Mouse (Mus musculus): Measurements from ENCODE around the gene Urgcp.
A peak's percentile ranks its signal among the peaks of the same experiment; 100 is the strongest.

The Urgcp gene

DNA sequence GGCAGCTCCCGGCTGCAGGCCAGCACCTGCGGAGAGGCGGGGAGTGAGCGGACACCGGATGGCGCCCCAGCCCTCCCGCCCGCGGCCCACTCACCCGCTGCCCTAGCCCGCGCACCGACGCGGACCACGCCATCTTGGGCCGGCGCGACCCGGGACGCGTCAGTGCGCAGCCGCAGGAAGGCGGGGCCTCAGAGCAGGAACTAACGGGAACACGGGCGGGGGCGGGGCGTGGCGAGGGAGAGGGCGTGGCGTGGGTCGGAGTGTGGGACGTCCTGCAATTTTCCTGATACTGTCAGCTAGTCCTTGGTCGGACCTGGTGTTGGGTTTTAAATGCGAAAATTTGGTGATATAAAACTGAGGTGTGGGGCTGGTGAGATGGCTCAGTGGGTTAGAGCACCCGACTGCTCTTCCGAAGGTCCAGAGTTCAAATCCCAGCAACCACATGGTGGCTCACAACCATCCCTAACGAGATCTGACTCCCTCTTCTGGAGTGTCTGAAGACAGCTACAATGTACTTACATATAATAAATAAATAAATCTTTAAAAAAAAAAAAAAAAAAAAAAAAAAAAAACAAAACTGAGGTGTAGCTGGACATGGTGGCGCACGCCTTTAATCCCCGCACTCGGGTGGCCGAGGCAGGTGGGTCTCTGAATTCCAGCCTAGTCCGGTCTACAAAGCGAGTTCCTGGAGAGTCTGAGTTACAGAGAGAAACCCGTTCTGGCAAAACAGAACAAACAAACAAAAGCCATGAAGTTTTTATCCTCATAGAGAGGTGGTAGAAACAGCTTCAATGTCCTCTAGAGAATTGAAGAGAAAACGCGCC is 54.4 kb downstream of the Urgcp start:
- DNase-seq: peak; percentile 93

DNA sequence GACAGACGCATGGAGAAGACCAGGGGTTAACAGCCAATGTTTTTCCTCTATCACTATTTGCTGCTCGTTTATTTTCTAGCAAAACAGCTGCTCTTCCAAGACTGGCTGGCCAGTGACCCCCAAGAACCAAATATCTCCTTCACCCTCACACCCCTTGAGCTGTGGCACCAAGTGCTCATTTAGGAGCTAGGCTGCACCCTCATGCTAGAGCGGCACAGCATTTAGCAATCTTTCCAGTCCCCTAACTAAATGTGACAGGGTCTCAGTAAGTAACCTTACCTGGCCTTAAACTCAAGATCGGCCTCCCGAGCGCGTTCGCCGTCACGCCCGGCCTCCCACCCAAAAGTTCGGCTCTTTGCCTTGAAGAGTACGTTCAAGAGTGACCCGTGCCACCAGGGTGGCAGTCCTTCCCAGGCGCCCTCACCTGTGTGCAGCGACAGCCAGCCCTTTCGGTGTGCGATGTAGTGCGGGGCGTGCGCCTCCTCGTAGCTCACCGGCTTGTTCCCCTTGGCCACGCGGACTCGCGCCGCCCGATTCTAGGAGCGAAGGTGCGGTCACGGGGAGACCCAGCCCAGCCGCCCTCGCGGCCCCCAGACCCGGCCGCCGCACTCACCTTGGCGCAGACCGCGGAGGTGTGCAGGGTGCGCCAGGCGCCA is 55.2 kb downstream of the Urgcp start:
- DNase-seq: no peak

DNA sequence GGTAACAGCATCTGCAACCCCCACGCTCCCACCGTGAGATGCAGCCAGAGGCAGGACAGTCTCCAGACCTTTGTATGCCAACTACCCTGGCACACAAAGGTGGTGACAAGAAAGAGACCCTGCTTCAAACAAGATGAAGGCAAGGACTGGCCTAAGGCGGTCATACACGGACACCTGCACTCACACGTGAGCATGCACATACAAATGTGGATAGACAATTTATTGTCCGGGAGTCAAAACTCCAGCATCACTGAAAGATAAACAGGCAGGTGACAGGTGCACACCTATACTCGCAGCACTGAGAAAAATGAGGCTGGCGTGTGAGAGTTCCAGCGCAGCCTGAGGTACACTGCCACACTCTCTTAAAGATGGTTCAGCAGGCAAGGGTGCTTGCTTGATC is 56.2 kb downstream of the Urgcp start:
- no peak for DNase-seq

DNA sequence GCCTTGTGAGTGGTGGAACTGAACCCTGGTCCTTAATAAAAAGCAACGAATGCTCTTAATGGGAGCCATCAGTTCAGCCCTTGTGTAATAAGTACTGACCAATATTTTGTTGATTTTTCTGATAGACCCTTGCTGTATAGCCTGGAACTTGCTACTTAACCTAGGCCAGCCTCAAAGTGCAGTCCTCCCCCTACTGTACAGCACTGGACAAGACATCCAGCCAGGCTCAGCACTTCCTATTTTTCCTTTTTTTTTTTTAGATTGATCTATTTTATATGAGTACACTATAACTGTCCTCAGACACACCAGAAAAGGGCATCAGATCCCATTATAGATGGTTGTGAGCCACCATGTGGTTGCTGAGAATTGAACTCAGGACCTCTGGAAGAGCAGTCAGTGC is 58.8 kb downstream of the Urgcp start:
- no peak for DNase-seq

DNA sequence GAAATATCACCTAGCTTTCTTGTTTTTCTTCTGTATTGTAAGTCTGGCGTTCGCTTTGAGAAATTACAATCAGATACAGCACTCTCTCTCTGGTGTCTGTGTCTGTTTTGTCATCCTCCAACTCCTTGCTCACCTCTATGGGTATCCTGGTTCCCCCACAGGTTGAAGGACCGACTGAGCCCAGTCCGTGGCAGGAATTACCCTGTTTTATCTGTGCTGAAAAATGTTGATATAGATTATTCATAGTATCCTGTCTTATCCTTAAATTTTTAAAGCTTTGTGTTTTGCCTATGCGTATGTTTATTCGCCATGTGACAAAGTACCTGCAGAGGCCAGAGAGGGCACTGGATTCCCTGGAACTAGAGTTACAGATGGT is 59.2 kb downstream of the Urgcp start:
- no peak for DNase-seq

DNA sequence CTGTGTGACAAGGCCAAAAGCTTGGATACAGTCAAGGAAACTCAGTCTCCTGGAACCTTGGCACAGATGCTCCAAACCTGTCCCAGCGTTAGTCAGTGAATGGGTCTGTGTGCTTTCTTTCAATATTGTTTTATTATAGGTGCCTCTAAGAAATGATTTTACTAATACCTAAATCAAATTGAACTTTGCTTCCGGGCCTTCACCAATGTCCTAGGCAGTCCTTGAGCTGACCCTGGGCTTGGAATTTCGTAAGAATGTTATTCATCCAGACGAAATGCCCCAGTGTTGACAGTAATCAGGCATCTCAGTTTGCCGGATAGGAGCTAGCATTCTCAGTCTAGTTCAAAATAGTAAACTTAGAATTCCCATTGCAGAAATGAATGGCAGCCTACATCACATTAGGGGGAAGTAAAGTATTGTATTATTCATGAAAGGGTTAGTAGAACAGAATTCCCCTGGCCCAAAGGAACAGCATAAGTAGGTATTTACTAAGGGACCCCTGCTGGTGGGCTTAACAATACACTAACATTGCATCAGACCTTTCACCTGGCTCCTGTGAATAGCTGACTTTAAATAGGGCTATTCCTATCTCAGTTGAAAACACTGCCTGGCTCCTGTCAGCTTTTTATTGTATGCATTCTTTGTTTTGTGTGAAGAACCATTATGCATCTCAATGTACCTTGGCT is 59.8 kb downstream of the Urgcp start:
- DNase-seq: no peak

DNA sequence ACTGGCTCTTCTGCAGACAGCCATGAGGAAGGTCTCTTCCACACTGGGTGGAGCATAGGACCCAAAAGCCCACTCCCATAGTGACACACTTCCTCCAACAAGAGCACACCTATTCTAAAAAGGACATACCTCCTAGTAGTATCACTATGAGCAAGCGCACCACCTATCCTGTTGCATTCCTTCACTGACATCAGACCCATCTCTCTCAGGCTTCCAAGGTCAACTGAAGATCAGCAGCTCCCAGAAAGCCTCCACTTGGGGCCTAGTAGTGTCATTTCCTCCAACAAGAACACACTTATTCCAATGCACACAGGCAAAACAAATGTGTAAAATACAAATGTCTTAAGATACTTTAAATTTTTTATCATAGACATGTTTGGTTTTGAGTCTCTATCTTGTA is 60.4 kb downstream of the Urgcp start:
- no peak for DNase-seq

DNA sequence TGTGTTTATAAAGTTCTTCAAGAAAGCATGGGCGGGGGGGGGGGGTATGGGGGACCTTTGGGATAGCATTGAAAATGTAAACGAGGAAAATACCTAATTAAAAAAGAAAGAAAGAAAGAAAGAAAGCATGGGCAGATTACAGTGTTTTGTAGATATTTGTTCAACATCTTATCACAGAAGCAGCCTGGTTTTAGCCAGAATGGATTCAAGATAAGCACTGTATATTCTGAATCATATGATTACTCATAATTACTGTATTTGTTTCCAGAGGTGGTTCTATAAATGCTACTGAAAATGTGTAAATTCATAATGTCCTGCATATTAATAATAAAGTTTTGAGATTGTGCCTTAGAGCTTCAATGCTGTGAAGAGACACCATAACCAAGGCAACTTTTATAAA is 60.9 kb downstream of the Urgcp start:
- no peak for DNase-seq

DNA sequence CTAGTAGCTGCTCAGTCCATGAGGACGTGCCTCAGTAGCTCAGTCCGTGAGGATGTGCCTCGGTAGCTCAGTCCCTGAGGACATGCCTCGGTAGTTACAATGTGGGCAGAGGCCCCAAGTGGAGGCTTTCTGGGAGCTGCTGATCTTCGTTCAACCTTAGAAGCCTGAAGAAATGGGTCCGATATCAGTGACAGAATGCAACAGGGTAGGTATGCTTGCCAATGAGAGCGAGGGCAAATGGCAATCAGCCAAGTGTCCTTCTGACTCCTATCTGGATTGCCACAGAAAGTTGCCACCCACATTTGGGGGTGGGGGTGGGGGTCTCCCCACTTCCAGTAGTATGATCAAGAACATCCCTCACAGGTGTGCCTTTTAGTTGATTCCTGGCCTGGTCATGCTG is 61.4 kb downstream of the Urgcp start:
- no peak for DNase-seq

DNA sequence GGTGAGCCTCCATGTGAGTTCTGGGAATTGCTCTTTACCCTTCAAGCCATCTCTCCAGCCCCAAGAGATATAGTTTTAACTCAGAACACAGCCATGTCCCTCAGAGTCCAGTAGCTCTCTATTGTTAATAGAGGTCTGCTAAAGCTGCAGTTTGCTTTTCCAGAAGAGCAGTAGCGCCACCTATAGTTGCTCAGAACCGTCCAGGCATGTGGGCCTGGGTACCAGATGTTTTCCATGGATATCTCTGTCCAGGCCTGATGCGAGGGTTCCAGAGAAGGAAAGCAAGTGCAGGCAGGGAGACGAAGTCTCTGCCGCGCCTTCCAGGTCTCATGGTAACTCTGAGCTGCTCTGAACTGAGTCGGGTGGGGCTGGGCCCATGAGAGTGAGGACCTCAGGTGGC is 70.4 kb downstream of the Urgcp start:
- DNase-seq: peak; percentile 34

DNA sequence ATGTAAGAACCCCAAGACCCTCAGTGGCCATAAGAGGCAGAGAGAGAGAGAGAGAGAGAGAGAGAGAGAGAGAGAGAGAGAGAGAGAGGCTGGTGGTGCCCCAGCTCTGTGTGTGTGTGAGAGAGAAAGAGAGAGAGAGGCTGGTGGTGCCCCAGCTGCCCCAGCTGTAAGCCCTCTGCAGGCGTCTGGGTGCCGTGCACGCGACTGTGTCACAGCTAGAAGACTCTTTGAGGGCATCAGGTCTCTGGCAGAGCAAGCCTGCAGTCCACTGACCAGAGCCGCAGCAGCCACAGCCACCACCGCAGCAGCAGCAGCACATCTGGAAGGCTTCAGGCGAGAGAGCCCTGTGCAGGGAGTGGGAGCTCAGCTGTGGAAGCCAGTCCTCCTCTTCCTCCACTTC is 77.9 kb downstream of the Urgcp start:
- DNase-seq: no peak

DNA sequence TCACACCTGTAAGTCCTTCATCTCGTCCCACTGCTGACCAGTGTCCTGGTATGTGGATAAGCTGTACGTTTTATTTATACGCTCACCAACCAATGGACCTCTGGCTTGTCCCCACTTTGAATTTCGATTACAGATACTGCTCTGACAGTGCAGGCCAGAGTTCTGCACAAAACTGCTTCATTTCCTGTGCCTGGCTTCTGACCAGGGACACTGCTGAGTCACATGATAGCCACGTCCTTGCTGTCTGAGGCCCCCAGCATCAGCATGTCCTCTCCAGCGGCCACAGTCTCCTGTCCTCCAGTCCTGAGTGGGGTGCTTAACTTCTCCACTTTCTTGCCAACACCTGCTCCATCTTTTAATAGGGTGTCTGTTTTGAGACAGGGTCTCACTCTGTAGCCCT is 79.6 kb downstream of the Urgcp start:
- no peak for DNase-seq

Measured in retina, postnatal 1 day (tissue).